Mouse (Mus musculus) splenic B cell, adult 2 months (primary cell): ENCODE measurements around the gene Tcirg1.
A peak's percentile ranks its signal among the peaks of the same experiment; 100 is the strongest.

ENCODE experiments used
- DNase-seq: peaks from one replicate; pipeline ENCODE4 v3.0.0-alpha.2; 2011; ENCODE audit warnings: low read depth, low spot score
- H3K27me3 ChIP-seq: 2 replicates; pipeline ENCODE4 v1.6.1; 2012; ENCODE audit warnings: mild to moderate bottlenecking, low read length, moderate library complexity, mixed read lengths; ENCODE audit not compliant: control insufficient read depth, poor library complexity, insufficient read depth, severe bottlenecking
- H3K36me3 ChIP-seq: 2 replicates; pipeline ENCODE4 v1.6.1; 2012; ENCODE audit warnings: mild to moderate bottlenecking, low read length, moderate library complexity, mixed read lengths; ENCODE audit not compliant: control insufficient read depth, poor library complexity, insufficient read depth, severe bottlenecking

Gene Tcirg1

DNA sequence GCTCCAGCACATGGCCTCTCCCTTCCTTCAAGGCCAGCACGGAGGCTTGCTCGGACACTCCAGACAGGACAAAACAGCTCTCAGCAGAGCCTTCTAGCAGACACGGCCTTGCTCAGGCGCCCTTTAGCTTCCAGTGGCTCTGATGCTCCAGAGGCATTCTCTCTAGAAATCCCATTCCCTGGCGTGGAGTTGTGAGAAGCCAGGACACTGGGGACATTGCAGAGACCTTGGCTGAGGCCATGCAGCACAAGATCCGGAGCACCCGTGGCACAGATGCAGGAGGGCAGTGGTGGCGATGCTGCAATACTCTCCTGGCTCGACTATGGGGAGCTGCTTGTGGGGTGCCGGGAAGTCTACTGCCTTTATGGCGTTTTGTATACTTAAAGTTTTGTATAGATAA lies 9.8 kb upstream of the Tcirg1 start:
- Histone ChIP-seq H3K36me3 (no peaks in the 10 kb centered on the region), H3K27me3 (no peaks in the 10 kb centered on the region)
- no peak for DNase-seq

DNA sequence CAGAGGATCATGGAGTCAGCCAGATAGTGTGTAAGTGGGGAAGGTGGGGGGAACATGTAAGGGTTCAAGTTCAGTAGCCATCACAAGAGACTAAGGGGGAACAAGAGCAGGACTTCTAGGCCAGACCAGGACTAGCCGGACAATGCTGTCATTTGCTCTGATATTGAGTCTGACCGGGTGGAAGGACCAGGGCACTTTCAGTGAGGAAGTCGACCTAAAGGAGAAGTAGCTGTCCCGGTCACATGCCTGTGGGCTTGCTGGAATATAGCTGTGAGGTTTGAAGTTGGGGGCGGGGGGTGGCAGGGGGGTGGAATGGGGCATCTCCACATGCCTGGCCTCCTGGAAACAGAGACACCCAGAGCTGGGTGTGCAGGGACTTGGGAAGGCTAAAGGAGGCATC lies 7.6 kb upstream of the Tcirg1 start:
- Histone ChIP-seq H3K27me3 (no peaks in the 10 kb centered on the region), H3K36me3 (peaks cover 10% of the 10 kb centered on the region; the same call in 1 of the 2 replicates)
- DNase-seq, result no peak

DNA sequence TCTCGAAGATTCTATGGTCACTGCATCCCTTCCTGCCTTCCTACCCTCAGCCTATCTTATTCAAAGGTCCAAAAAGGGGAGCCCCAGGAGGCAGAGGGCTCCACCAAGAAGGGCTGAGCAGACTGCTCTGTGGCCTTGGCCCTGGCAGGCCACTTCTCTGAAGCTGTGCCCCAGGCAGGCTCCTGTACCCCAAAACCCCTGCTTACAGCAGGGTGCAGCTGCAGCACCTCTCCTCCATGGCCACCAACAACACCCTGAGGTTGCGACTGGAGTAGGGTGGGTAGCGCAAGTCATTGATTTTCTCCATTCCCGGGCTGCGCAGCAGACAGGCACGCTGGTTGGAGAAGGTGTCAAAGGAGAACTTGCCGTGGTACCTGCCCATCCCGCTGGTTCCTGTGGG lies 6.8 kb upstream of the Tcirg1 start:
- H3K27me3 ChIP-seq, result no peaks in the 10 kb centered on the region
- DNase-seq, result no peak
- H3K36me3 ChIP-seq, result peaks cover 13% of the 10 kb centered on the region; the same call in 1 of the 2 replicates

DNA sequence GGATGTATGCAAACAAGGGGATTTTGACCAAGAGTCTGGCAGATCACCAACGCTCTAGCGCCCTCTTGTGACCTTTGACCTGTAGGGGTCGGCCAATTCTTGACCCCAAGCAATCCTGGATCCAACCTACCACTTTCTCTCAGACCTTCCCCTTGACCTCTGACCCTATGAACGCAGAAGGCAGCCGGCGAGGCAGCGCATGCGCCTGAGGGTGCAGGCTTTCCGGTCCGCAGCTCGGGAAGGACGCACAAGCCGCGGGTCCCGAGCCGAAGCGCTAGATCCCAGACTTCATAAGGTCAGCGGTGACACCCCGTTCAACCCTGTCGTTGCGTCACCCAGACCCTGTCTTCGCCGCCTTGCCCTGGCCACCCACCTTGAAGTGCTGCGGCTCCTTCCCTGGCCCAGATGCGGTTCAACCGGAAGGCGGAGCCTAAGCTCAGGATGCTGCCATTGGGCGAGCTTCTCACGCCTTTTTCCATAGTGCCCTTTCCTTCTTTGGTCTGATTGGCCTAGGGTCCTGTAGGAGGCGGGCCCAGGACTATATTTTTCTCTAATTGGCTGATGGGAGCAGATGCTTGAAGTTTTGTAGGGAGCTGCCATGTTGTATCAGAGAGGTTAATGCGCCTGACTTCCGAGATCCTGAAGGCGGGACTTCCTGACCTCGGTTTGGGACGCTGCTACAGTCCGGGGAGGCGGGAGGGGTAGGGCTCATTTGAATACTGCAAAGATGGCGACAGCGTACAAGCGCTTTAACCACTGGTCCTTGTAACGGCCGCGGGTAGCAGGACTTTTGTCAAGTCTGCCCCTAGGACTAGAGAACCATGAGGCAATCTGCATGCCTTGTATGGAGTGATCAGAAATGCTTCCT lies 5.6 kb upstream of the Tcirg1 start, which contains the start of gene Ndufs8:
Gene Ndufs8, minus strand, starts transcription at position 438 of the 868 bp plus-strand sequence.
- peaks cover 13% of the 10 kb centered on the region; the same call in 1 of the 2 replicates for H3K36me3 ChIP-seq
- no peaks in the 10 kb centered on the region for H3K27me3 ChIP-seq
- DNase-seq, result peak; percentile 97

DNA sequence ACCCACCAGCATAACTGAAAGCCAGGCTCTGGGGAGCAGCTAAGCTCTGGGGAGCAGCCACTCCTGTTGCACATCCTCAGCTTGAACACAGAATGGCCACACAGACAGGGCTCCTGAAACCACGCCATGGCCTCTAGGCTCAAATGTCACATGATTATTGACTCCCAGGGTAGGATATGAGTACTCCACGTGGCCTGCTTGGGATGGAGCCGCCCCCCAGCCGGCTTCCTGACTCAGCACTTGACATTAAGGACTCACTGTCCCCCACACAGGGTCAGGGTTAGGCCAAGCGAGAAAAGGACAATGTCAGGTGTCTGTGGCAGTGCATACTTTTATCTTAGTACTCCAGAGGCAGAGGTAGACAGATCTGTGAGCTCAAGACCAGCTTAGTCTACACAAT lies 3.3 kb upstream of the Tcirg1 start:
- H3K36me3 ChIP-seq, result peaks cover 13% of the 10 kb centered on the region; the same call in 1 of the 2 replicates
- H3K27me3 ChIP-seq, result no peaks in the 10 kb centered on the region
- no peak for DNase-seq

DNA sequence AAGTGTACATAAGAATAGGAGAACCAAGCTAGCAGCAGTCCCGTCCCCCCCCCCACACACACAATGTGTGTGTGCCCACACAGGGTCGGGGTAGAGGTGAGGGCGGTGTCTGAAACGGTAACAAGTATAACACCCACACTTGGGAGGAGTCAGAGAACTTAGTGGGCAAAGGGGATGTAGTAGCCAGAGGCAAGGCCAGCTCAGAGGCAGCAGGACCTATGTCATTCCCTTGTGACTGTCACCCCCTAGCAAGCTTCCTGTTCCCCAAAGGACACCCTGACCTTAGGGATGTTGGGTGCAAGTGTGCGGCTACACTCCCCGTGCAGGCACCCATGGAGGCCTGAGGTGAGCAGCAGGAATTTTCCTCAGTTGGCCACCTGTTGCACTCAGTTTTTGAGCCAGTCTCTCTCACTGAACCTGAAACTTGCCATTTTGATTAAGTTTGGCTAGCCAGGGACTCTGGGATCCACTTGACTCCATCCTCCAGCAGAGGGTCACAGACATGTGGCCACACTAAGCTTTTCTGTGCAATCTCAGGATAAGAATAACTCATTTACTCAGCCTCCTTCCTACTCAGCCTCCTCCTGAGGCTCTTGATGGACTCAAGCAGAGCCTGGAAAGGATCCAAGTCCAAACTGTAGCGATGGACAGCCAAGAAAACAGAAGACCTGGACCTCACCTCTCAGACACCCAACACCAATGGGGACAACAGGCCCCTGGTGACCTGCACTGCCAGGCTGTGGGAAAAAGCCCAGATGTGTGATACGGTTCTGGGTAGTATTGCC lies 1.1 kb upstream of the Tcirg1 start:
- Histone ChIP-seq H3K27me3 (no peaks in the 10 kb centered on the region), H3K36me3 (peaks cover 17% of the 10 kb centered on the region)
- DNase-seq, result no peak

DNA sequence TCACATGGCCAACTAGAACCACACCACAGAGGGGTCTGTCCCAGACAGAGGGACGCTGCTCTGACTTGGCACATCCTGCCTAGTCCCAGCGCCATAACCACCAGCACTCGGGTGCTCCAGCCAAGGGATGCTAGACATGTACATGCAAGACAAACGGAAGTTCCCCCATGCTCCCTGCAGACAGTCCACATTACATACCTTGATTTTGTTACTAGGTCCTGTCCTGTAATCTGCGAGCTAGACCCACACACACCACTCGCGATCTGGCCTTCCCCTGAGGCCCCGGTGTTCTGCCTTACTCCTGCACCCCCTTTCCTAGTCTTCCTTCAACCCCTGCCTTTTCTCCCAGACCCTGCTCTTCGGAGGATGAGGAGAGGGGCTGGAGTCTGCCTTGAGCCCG lies 607 bp downstream of the Tcirg1 start:
- H3K27me3 ChIP-seq, result no peaks in the 10 kb centered on the region
- H3K36me3 ChIP-seq, result peaks cover 22% of the 10 kb centered on the region
- DNase-seq, result no peak

DNA sequence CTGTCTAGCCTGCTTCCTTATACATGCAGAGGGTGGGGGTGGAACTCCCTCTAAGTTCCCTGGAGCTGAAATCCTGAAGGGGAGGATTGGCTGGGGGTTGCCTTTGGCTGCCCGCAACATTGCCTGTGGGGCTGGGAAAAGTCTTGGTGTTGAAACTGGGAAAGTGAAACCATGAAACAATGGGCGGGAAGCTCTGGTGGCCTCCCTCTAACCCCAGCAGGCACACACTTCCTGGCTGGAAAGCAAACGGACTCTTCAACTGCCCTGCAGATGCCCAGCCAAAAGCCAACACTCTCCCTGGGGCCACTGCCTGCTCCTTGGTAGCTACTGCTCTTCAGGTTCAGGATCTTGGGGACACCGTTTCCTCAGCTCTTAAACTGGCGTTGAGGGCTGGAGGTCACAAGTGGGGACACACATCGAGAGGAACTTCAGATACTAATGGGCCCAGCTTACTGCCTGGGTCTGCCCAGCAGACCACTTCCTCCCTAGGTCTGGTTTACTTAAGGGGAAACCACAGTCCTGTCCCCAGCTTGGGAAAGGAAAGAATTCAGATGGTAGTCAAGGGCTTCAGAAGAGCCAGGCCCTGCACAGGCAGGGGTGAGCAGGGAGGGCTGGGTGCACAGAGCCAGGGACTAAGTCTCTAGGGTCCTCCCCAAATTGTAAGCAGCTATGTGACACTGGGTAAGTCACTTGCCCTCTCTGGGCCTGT lies 1.5 kb downstream of the Tcirg1 start:
- peak; percentile 36 for DNase-seq
- peaks cover 16% of the 10 kb centered on the region for H3K36me3 ChIP-seq
- no peaks in the 10 kb centered on the region for H3K27me3 ChIP-seq

DNA sequence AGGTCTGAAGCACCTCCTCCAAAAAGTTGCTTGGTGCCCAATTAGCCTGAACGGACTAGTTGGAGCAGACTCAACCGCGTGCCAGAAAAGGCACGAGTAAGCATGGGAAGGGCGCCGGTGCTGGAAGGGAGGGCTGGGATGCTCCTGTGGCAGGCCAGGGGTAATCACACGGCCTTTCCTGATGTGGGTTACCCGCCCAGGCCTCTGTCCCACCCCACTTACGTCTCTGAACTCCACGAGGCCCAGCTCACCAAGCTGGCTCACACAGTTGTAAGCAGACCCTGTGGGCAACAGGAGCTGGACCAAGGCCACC lies 2.6 kb downstream of the Tcirg1 start:
- no peak for DNase-seq
- H3K27me3 ChIP-seq, result no peaks in the 10 kb centered on the region

DNA sequence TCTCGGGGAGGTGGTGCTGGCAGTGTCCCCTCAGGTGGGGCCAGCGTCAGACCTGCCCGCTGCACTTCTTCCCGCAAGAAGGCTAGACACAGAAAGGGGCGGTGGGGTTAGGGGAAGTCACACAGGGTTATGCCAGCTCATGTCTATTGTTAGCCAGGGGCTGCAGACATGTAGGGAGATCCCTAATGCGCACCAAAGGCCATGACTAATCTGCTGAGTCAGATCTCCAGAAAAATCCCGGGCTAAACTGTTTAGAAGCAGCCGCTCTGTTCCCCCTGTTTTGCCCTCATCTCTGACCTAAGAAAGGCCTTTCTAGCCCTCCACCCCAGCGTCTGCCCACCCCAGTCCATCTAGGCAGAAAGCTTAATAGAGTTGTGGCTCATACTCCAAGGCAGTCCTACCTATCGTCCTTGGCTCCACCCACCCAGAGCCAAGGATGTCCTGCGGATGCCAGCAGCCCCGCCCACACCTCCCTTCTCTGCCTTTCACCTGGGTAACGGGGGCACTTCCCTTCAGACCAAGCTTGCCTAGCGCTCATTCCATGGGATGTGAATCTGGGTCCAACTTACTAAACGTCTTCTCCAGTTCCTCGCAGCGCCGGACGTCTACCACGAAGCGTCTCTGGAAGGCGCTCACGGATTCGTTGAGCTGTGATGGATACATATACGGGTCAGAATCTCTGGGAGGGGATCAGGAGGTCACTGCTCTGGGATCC lies 3.1 kb downstream of the Tcirg1 start:
- peaks cover 9% of the 10 kb centered on the region for H3K36me3 ChIP-seq
- no peak for DNase-seq
- no peaks in the 10 kb centered on the region for H3K27me3 ChIP-seq

More for the DNA sequence above, 2.6 kb downstream of the Tcirg1 start:
- peaks cover 12% of the 10 kb centered on the region for H3K36me3 ChIP-seq

DNA sequence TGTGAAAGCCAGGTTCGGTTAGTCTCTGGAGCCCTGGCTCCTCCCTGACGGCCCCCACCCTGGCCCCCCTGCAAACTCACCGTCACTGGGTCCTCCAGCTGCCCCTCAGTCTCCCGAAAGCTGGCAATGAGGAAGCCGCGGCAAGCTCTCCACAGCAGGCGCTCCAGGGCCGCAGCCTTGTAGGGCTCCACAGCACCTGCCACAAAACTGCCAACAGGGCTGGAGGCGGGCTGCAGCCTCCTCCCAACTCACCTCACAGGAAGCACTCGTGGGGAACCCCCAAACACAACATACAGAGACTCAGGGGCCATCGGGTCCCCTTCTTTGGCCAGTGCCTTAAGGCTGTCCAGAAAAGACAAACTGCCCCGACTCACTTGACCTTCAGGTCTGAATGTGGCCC lies 4.0 kb downstream of the Tcirg1 start:
- DNase-seq, result no peak
- peaks cover 9% of the 10 kb centered on the region for H3K36me3 ChIP-seq
- no peaks in the 10 kb centered on the region for H3K27me3 ChIP-seq

DNA sequence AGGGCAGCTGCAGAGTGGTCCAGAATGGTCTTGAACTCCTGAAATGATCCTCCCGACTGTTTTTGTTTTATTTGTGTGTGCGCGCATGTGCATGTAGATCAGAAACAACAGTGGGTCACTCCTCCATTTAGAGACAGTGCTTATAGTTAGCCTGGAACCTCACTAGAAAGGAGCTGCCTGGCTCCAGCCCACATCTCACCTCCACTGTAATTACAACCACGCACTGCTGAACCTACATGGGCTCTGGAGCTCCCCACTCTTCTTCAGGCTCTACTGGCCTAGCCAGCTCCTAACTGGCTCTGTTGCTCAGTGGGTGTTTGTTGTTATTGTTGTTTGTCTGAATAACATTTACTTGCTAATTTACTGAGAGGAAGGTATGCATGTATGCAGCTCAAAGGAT lies 7.3 kb downstream of the Tcirg1 start:
- Histone ChIP-seq H3K36me3 (peaks cover 16% of the 10 kb centered on the region), H3K27me3 (no peaks in the 10 kb centered on the region)
- DNase-seq, result no peak

DNA sequence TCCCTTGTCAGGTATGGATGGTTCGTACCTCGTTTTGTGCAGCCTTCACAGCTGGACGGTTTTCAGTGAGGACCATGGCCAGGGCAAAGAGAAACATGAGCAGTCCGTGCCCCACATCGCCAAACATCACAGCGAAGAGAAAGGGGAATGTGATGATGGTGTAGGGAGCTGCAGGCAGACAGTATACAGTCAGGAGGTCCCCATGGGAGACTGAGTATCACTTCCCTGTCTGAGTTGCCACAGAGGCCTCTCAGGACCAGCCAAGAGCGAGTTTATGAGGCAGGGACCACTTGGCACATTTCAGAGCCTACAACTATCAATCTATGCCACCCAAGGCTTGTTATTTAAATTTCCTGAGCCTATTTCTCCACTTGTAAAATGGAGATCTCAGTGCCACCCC lies 8.0 kb downstream of the Tcirg1 start:
- no peaks in the 10 kb centered on the region for H3K27me3 ChIP-seq
- DNase-seq, result peak; percentile 76
- peaks cover 16% of the 10 kb centered on the region for H3K36me3 ChIP-seq

DNA sequence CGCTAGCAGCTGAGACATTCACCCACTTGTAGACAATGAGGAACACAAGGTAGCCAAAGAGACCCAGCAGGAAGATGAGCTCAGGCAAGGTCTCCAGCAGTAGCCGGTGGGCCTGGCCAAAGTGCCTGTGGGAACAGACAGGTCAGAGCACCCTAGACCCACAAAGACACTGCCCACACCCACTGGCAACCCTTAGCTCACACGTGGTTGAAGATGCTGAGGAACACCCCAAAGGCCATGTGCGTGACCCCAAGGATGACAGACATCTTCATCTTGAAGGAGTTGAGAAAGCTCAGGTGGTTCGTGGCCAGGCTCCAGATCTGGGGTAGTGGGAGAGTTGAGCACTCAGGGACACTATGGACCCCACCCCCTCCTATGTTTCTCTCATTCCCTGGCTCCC lies 9.4 kb downstream of the Tcirg1 start:
- Histone ChIP-seq H3K27me3 (no peaks in the 10 kb centered on the region), H3K36me3 (peaks cover 12% of the 10 kb centered on the region)
- DNase-seq, result no peak
